Mouse (Mus musculus): Measurements from ENCODE around the gene Rgcc.

- TF ChIP-seq CTCF (IDR thresholded peaks at IDR 0.05; ENCODE audit: low read depth, low read length) (no peak), POLR2A (IDR thresholded peaks at IDR 0.05; ENCODE audit: borderline replicate concordance, low read depth, low read length) (no peak)
Observed at GRCm38 (mm10) chr14:79317602-79318001, 16.2 kb upstream of the Rgcc start.

Measured in bone marrow macrophage, adult 2 months (primary cell).